Mouse (Mus musculus) brain, embryonic 14.5 days (tissue): Measurements from ENCODE around the gene Timm17a.

Source experiments
- CTCF ChIP-seq: fragments of 200-500 bp; IDR thresholded peaks from 2 replicates; pipeline ENCODE4 v1.5.1; 2012; ENCODE audit warnings: inconsistent platforms, mild to moderate bottlenecking, moderate library complexity, borderline replicate concordance; ENCODE audit not compliant: insufficient read depth, insufficient read length; ENCODE audit errors: extremely low read depth
- POLR2A ChIP-seq: fragments of 200-500 bp; IDR thresholded peaks from 2 replicates; pipeline ENCODE4 v1.6.1; 2012; ENCODE audit warnings: mild to moderate bottlenecking, inconsistent platforms, borderline replicate concordance; ENCODE audit not compliant: poor library complexity, insufficient read depth, insufficient read length, severe bottlenecking; ENCODE audit errors: extremely low read depth

DNA sequence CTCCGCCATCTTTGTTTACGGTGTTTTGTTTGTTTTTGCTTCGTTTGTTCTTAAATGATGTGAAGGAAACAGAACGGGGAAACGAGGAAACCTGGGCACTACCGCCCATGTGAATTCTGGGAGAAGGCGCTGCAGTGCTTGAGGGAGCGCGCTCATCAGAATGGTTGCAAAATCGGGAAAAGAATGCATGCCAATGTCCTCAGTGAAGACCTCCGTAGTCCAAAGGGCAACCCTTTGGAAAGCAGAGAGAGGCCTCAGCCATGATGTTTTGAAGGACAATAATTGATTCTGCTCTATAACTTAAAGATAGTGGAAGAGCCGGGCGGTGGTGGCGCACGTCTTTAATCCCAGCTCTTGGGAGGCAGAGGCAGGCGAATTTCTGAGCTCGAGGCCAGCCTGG lies 31.7 kb downstream of the Timm17a start:
- TF ChIP-seq POLR2A, result no peak
- TF ChIP-seq CTCF, result no peak
